Mouse (Mus musculus) E14TG2a.4 (cell line): Measurements from ENCODE around the gene Gm45521.

Source experiments
- CTCF ChIP-seq: conservative IDR thresholded peaks from 2 replicates; pipeline ENCODE4 v1.5.1; 2014; ENCODE audit warnings: low read length
- NANOG ChIP-seq: IDR thresholded peaks from 2 replicates; pipeline ENCODE4 v1.6.1; 2014; ENCODE audit warnings: borderline replicate concordance, low read length, mixed read lengths
- POU5F1 ChIP-seq: IDR thresholded peaks from 2 replicates; pipeline ENCODE4 v1.6.1; 2014; ENCODE audit warnings: low read length, borderline replicate concordance

DNA sequence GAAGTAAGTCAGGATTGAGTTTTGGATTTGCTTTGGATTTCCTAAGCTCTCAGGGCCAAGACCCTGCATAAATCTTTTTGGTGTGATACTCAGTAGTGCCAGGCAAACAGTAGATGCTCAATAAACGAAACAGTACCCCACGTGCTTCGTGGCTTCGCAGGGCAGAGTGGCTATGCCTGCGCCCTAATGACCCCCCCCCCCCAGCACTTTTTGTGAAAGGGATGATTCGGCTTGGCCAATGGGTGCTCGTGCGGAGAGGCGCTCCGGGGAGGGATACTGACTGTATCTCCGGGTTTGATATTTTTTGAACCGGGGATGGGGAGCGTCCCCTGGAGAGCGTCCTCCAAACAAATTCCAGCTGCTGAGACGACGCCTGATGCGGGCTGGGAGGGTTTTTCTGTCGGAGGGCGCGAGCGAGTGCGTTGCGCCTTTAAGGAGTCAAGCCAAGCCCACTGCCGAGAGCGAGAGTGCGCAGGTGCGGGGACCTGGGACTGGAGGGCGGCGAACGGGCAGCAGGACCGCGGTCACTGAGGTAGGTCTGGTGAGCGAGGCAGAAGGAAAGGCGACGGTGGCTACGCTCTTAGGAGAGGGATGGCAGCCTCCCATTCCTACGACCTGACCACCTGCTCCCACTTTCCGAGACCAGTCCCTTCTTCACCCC lies 45.5 kb downstream of the Gm45521 start, which contains the start of gene Abhd6:
- TF ChIP-seq CTCF: no peak
- no peak for TF ChIP-seq NANOG
- TF ChIP-seq POU5F1: no peak
